Mouse (Mus musculus) ES-E14 (cell line): ENCODE results near the gene Spata21.

Source experiments
- MAFK ChIP-seq: IDR thresholded peaks from 2 replicates; pipeline ENCODE4 v1.6.1; 2014; ENCODE audit warnings: mild to moderate bottlenecking, low read depth, low read length, inconsistent platforms; ENCODE audit not compliant: insufficient read depth
- ZC3H11A ChIP-seq: IDR thresholded peaks from 2 replicates; pipeline ENCODE4 v1.6.1; 2012; ENCODE audit warnings: low read depth, mild to moderate bottlenecking, inconsistent platforms, low read length, borderline replicate concordance
- ZNF384 ChIP-seq: IDR thresholded peaks from 2 replicates; pipeline ENCODE4 v1.6.1; 2012; ENCODE audit warnings: low read depth, low read length, inconsistent platforms

- TF ChIP-seq ZC3H11A (no peak), MAFK (no peak), ZNF384 (no peak)
Observed at GRCm38 (mm10) chr4:141159093-141159492, 71.0 kb downstream of the Spata21 start.
